Mouse (Mus musculus) heart, embryonic 16.5 days (tissue): Measurements from ENCODE around the gene Vmn1r203. TPM values are rescaled to one million over a fixed set of nuclear protein-coding genes. Genes with fewer than 3 reads are reported as not detected.
"Not testable (repeated sequence)": the region's sequence is repeated elsewhere in the genome, so short reads cannot be mapped to it uniquely, and the experiment has no call there.

Experiments used
- ATAC-seq: fragments of 200-750 bp; cut with Nextera tagmentation; replicated peaks from 2 replicates; pipeline ENCODE4 v1.8.0; 2017; ENCODE audit warnings: moderate number of reproducible peaks; ENCODE audit not compliant: insufficient read depth, low FRiP score; ENCODE audit errors: extremely low read depth
- H3K27ac ChIP-seq: fragments of 300-500 bp; sonication (generic); 2 replicates; pipeline ENCODE4 v1.5.1; 2014; ENCODE audit warnings: mild to moderate bottlenecking, low read length, control low read depth, moderate library complexity
- H3K27me3 ChIP-seq: fragments of 300-500 bp; sonication (generic); 2 replicates; pipeline ENCODE4 v1.6.1; 2014; ENCODE audit warnings: low read length, mixed read lengths; ENCODE audit not compliant: control insufficient read depth, insufficient read depth
- H3K36me3 ChIP-seq: fragments of 300-500 bp; sonication (generic); 2 replicates; pipeline ENCODE4 v1.6.1; 2014; ENCODE audit not compliant: control insufficient read depth, insufficient read depth
- H3K4me1 ChIP-seq: fragments of 300-500 bp; sonication (generic); 2 replicates; pipeline ENCODE4 v1.6.1; 2014; ENCODE audit warnings: low read length, mixed read lengths; ENCODE audit not compliant: control insufficient read depth, insufficient read depth
- H3K4me2 ChIP-seq: fragments of 300-500 bp; sonication (generic); 2 replicates; pipeline ENCODE4 v1.6.1; 2014; ENCODE audit warnings: low read depth, mild to moderate bottlenecking, control low read depth, low read length
- H3K4me3 ChIP-seq: fragments of 300-500 bp; sonication (generic); 2 replicates; pipeline ENCODE4 v1.5.1; 2014; ENCODE audit warnings: mild to moderate bottlenecking, control low read depth, low read length
- H3K9ac ChIP-seq: fragments of 300-500 bp; sonication (generic); 2 replicates; pipeline ENCODE4 v1.6.1; 2014; ENCODE audit warnings: low read length, control low read depth
- H3K9me3 ChIP-seq: fragments of 300-500 bp; sonication (generic); replicated peaks from 2 replicates; pipeline ENCODE4 v1.6.1; 2016; ENCODE audit warnings: low read length; ENCODE audit not compliant: control insufficient read depth
- WGBS: fragments of 180-500 bp; shearing (Covaris S2); extraction: QIAGEN DNeasy Blood & Tissue Kit; methylation state at CpG from one replicate; pipeline ENCODE4 v1.1.7; 2014; 5-methylcytosine and 5-hydroxymethylcytosine counted together
- polyA plus RNA-seq: library from polyadenylated mRNA; unstranded; fragments of >200 nt; fragmentation: Nextera tagmentation; extraction: Ambion mirVana; gene quantifications from 2 replicates; pipeline ENCODE4 v1.2.1, GENCODE M21; 2015

The Vmn1r203 gene
- not detected in 2 replicates for polyA plus RNA-seq

DNA sequence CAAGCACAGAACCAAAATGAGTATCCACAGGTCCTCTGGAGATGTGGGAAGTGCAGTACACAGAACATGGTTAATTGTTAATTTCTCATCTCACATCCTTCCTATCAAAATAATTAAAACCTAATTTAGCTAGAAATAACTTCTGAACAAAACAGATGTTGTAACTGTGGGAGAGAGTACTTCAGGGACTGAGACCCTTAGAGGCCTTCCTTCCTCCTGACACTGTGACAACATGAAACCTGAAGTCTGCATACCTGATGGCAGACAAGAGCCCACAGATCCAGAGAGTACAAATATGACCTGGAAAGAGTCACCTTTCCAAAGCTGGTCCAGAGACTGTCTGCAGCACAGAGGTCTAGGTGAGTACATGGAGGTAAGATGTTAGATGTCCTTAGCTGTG, at the start of gene Vmn1r203:
TSS of gene Vmn1r203 (plus strand) at position 301 of the 400 bp plus-strand sequence.
- Histone ChIP-seq H3K36me3 (no peaks in the 10 kb centered on the region), H3K9me3 (no peaks in the 10 kb centered on the region), H3K9ac (no peak within 1 kb of the TSS), H3K27ac (no peak within 1 kb of the TSS), H3K4me1 (no peaks in the 10 kb centered on the region), H3K27me3 (no peaks in the 10 kb centered on the region), H3K4me2 (no peak within 1 kb of the TSS), H3K4me3 (no peak within 1 kb of the TSS)
- no peak for ATAC-seq

DNA sequence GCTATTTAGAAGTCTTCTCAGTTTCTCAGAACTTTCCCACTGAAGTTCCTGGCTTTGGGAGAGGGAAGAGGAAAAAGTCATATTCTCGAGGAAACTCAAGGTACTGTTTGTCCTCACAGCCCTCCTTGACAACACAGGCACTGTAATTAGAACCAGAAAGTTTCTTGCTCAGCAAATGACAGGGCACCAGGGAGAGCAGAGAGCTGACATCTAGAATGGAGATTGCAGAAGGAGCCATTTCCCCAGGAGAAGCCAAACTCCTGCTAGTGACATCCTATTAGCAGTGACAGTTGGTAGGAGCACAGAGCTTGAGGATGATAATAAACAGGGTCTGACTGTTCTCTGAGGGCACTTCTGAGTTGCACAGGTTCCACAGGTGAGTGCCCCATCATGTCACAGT, 46.3 kb upstream of the Vmn1r203 start, which contains the start of gene Vmn1r201:
TSS of gene Vmn1r201 (plus strand) at position 301 of the 400 bp plus-strand sequence.
- H3K27me3 ChIP-seq, result no peaks in the 10 kb centered on the region
- WGBS, result 38% methylated on average over 1 of the region's 1 CpGs
- H3K4me1 ChIP-seq, result no peaks in the 10 kb centered on the region
- no peak within 1 kb of the TSS for H3K4me3 ChIP-seq
- no peak within 1 kb of the TSS for H3K9ac ChIP-seq
- no peak within 1 kb of the TSS for H3K4me2 ChIP-seq
- H3K36me3 ChIP-seq, result no peaks in the 10 kb centered on the region
- ATAC-seq, result no peak
- no peaks in the 10 kb centered on the region for H3K9me3 ChIP-seq
- no peak within 1 kb of the TSS for H3K27ac ChIP-seq

DNA sequence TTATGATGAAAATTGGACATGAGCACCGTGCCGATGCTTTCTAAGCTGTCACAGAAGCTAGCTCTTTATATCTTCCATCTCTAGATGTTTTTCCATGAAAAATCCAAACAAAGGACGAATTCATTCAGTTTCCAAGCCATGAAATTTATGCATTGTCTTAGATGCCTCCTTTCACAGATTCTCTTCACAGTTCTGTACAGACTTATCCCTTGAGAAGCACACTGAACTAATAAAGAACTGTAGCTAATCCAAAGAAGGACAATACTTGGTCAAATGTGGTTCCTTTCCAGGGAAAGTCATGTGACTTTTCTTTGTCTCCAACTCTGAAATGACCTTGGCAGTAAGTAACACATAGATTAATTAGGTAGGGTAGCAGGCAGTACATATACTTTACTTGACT, 15.5 kb upstream of the Vmn1r203 start:
- H3K27ac ChIP-seq, result no peak overlapping the region
- no peak overlapping the region for H3K4me3 ChIP-seq
- no peaks in the 10 kb centered on the region for H3K27me3 ChIP-seq
- no peak for ATAC-seq
- no peaks in the 10 kb centered on the region for H3K9me3 ChIP-seq
- no peak overlapping the region for H3K4me2 ChIP-seq
- H3K36me3 ChIP-seq, result no peaks in the 10 kb centered on the region
- no peak overlapping the region for H3K9ac ChIP-seq
- 67% methylated on average over 3 of the region's 3 CpGs for WGBS
- no peaks in the 10 kb centered on the region for H3K4me1 ChIP-seq

DNA sequence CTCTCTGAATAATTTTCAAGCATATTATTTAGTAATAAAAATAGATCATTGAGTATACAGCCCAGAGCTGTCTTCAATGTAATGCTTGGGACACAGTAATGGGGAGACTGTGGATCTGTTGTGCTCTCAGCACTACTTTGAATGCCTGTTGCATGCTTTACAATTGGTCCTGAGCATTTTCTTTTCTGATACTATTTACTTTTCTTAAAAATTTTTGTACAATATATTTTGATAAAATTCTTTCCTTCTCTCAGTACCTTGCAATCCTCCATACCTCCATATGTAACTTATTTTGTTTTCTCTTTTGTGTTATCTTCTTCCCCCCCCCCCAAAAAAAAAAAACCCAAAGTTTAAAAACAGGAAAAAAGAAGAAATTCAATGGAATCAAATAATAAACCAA, 12.6 kb upstream of the Vmn1r203 start, which contains the start of gene Vmn1r202:
TSS of gene Vmn1r202 (minus strand) at position 101 of the 400 bp plus-strand sequence.
- Histone ChIP-seq H3K27me3 (no peaks in the 10 kb centered on the region), H3K4me2 (no peak within 1 kb of the TSS), H3K4me1 (no peaks in the 10 kb centered on the region), H3K9me3 (no peaks in the 10 kb centered on the region), H3K4me3 (no peak within 1 kb of the TSS), H3K9ac (no peak within 1 kb of the TSS), H3K27ac (no peak within 1 kb of the TSS), H3K36me3 (no peaks in the 10 kb centered on the region)
- no peak for ATAC-seq

DNA sequence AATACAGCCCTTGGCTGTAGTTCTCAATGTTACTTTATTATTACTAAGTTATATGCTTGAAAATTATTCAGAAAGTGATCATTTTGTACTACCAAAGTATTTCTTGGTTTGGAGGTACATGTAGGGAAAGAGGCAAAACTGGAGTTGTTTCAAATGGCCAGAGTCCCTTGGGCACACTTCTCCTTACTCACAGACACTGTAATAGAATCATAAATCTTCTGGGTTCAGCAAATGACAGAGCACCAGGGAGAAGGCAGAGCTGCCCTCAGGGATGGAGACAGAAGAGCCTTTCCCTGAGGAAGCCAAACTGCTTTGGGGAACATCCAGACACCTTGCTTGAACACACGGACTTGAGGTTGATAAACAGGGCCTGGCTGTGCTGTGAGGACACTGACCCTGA, 35.0 kb downstream of the Vmn1r203 start, which contains the start of gene Vmn1r204:
TSS of gene Vmn1r204 (plus strand) at position 301 of the 400 bp plus-strand sequence.
- not testable (repeated sequence) for H3K36me3 ChIP-seq, H3K9me3 ChIP-seq, H3K4me2 ChIP-seq, H3K4me3 ChIP-seq, H3K27ac ChIP-seq, ATAC-seq, H3K4me1 ChIP-seq, H3K9ac ChIP-seq, H3K27me3 ChIP-seq
- WGBS, result 55% methylated on average over 1 of the region's 1 CpGs

DNA sequence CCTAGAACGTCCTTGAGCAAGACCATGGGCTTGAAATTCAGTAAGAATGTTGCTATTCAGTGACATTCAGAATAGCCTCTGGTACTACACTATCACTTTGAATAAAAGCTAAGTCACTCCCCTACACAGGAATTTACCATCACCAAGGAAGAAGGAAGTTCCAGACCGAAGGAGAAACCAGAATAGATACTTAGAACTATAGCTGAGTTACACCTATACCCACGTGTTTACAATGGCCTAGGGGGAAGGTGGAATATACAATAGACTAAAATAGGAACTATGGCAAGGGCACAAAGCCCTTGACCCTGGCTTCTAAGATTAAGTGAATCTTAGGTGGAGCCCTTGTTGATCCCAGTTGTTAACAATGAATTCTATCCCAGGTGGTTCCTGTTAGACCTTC, 57.0 kb downstream of the Vmn1r203 start:
- WGBS, result 64% methylated on average over 3 of the region's 3 CpGs
- H3K27me3 ChIP-seq, H3K9me3 ChIP-seq, H3K36me3 ChIP-seq, H3K4me1 ChIP-seq, H3K9ac ChIP-seq, H3K4me2 ChIP-seq, H3K4me3 ChIP-seq, ATAC-seq, H3K27ac ChIP-seq: not testable (repeated sequence)

Other genes starting within 250 kb of the Vmn1r203 start
- gene Vmn1r195, start 247.6 kb upstream of the Vmn1r203 start, polyA plus RNA-seq, result not detected in 2 replicates
- gene Vmn1r196, start 228.2 kb upstream of the Vmn1r203 start, polyA plus RNA-seq, result not detected in 2 replicates
- not detected in 2 replicates for gene Vmn1r197, start 193.5 kb upstream of the Vmn1r203 start, polyA plus RNA-seq
- not detected in 2 replicates for gene Vmn1r198, start 167.8 kb upstream of the Vmn1r203 start, polyA plus RNA-seq
- not detected in 2 replicates for gene Vmn1r199, start 138.3 kb upstream of the Vmn1r203 start, polyA plus RNA-seq
- gene Vmn1r200, start 127.7 kb upstream of the Vmn1r203 start, polyA plus RNA-seq, result not detected in 2 replicates
- gene Vmn1r201, start 46.2 kb upstream of the Vmn1r203 start, polyA plus RNA-seq, result not detected in 2 replicates
- not detected in 2 replicates for gene Vmn1r202, start 12.7 kb upstream of the Vmn1r203 start, polyA plus RNA-seq
- not detected in 2 replicates for gene Vmn1r204, start 35.1 kb downstream of the Vmn1r203 start, polyA plus RNA-seq
- not detected in 2 replicates for gene Vmn1r205, start 74.9 kb downstream of the Vmn1r203 start, polyA plus RNA-seq
- not detected in 2 replicates for gene Vmn1r206, start 106.1 kb downstream of the Vmn1r203 start, polyA plus RNA-seq
- gene Vmn1r207-ps, start 211.5 kb downstream of the Vmn1r203 start, polyA plus RNA-seq, result not detected in 2 replicates